Mouse (Mus musculus): Measurements from ENCODE around the gene Ipo4. TPM values are rescaled to one million over a fixed set of nuclear protein-coding genes. Genes with fewer than 3 reads are reported as not detected.

Ipo4 gene
- total RNA-seq, 2 experiments from 2014 or later: 106 to 116 TPM

GRCm38 (mm10) chr14:55634874-55635522, 759 bp downstream of the Ipo4 start:
- DNase-seq (ENCODE audit: low spot score in 2 of 2): peak; percentile 25 to 40

DNA sequence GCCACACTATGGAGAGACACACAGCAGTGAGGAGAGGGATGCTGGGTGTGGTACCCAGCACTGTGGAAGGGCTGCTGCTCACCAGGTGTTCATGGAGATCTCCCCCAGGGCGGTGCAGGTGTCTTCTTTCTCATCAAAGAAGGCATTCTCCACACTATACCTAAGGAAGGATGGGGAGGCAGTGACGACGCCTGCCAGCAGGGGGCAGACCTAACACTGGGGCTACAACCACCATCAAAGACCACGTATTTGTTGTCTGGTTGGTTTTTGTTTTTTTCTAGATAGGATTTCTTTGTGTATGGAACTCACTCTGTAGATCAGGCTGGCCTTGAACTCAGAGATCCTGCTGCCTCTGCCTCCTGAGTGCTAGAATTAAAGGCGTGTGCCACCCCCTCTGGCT, 6.4 kb downstream of the Ipo4 start:
- DNase-seq (ENCODE audit: low spot score in 2 of 2): peak; percentile 35 to 36

DNA sequence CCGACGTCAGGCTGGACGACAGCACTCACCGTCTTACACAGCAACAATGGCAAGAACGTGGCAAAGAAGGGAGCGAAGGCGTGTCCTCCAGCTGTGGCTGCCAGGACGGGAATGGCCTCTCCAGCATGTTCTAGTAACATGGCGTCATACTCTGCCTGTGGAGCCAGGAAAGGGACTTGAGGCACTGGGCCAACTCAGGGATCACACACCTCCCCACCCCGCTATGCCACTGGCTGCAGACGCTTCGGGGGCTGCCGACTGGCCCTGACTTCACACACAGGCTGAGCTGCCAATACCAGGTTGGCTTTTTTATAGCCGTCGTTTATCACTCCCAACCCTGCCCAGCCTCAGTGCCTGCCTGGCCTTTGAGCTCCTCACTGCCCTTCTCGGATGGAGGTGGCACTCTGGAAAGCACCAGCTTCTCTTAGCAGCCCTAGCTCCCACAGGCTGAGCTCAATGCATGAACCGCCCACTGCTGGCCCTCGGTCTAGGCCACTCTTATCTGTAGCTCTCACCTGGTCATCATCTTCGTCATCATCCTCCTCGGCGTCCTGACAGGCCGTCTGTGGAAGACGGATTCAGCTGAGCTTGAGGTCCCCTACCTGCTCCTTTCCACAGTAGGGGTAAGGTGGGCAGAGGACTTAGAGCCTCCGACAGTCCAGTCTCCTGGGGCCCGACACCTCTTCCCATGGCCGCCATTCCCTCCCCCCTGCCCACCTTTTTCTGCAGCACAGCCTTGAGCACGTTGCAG, 7.5 kb downstream of the Ipo4 start:
- no peak for DNase-seq (ENCODE audit: low spot score in 2 of 2)

DNA sequence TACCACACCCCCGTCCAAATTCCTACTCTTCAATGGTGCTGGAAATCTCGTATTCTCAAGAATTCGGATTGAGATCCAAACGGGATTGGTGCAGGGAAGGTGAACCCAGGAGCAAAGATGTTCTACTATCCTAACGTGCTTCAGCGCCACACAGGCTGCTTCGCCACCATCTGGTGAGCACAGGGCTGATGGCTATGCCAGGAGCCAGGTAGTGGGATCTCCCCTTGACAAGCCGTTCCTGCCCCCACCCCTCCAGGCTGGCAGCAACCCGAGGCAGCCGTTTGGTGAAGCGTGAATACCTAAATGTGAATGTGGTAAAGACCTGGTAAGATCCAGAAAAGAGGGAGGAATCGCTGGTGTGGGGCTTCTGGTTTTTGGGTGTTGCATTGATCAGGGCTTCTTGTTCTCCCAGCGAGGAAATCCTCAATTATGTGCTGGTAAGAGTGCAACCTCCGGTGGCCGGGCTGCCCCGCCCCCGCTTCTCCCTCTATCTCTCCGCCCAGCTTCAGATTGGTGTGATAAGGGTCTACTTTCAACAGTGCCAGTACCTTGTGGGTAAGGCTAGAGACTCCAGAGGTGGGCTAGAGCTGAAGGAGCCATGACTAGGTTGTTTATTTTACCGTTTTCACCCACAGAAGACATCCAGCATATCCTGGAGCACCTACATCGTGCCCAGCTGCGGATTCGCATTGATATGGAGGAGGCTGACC, 17.1 kb downstream of the Ipo4 start:
- DNase-seq (ENCODE audit: low spot score in 2 of 2): no peak

DNA sequence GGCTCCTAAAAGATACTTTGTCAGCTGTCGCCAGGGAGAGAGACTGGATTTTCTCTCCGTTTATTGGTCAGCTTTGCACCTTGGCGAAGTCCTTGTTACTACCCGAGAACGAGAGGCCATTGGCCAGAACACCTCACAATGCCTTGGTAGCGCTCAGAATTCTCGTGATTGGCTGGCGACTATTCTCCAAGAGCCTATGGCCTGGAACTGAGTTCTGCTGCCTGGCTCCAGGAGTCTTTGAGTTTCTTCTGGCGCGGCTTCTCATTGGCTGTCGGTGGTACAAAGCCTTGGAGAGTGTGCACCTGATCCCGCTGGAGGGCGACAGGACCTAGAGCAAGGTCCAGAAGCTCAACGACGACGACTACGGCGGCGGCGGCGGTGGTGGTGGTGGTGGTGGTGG, 17.9 kb downstream of the Ipo4 start, which contains the start of gene Rec8:
Gene Rec8 (plus strand): TSS at position 216 of the 400 bp plus-strand sequence.
- DNase-seq (ENCODE audit: low spot score in 2 of 2): no peak

DNA sequence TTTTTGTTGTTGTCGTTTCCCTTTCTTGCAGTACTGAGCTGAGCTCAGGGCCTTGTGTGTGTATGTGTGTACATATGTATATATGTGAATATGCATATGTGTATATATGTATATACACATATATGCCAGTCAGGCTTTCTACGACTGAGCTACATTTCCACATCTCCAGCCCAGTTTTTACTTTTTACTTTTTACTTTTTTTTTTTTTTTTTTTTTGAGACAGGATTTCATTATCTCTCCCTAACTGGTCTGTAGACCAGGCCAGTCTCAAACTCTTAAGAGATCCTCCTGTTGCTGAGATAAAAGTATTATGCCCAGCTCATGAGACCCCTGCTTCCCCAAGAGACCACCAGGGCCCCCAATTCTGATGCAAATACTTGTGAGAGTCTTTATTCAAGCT, 18.9 kb downstream of the Ipo4 start:
- DNase-seq (ENCODE audit: low spot score in 2 of 2): no peak

DNA sequence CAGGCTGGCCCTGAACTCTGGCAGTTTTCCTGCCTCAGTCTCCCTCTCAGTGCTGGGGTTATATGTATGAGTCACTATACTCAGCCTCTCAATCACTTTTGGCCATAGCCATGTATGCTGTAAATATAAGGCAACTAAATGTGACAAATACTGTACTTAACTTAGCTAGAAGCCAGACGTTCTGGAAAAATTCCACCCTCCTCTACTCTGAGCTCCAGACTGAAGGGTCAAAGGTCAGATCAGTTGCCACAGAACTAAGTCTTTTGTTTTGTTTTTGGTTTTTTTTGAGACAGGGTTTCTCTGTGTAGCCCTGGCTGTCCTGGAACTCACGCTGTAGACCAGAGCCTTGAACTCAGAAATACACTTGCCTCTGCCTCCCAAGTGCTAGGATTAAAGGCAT, 19.9 kb downstream of the Ipo4 start:
- DNase-seq (ENCODE audit: low spot score in 2 of 2): no peak

GRCm38 (mm10) chr14:55614565-55615178, 21.1 kb downstream of the Ipo4 start:
- no peak for DNase-seq (ENCODE audit: low spot score in 2 of 2)

DNA sequence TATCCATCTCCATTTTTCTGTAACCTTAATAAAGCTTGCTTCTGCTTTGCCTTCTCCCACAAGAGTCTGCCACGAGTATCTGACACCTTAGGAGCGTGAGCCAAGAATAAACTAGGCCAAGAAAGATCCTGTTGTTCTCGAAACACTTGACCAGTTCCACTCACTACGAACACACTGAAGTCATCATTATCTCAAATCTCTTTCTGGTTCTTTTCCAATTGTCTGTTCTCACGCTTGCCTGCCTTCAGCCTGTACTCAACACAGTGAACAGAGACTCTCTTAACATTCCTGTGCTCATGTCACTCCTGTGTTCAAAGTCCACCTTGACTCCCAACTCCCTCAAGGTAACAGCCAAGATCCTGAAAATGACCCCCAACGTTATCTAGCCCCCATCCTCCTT, 22.4 kb downstream of the Ipo4 start:
- no peak for DNase-seq (ENCODE audit: low spot score in 2 of 2)

DNA sequence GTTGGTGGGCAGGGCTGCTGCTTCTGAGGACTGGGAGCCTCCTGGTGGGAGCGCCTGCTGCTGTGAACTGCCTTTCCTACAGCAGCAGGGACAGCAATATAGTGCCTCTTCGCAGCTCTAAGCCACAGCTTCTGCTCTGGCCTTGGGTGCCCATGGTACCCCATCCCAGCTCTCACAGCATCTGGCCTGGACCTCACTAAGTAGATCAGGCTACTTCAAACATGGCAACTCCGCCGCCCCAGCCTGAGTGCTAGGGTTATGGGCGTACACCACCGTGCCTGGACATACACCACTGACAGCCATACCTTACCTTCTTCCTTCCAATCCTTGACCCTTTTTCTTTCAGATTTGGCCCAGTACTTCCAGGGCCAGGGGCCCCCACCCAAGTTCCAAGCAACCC, 27.4 kb downstream of the Ipo4 start:
- DNase-seq (ENCODE audit: low spot score in 2 of 2): no peak

- no peak for DNase-seq (ENCODE audit: low spot score in 2 of 2)
These were observed 29.9 kb downstream of the Ipo4 start for GRCm38 (mm10) chr14:55605743-55606459.

- no peak for DNase-seq (ENCODE audit: low spot score in 2 of 2)
These were observed 30.9 kb downstream of the Ipo4 start for GRCm38 (mm10) chr14:55604823-55605222.

- peak; percentile 84 for DNase-seq (ENCODE audit: low spot score in 2 of 2)
These were observed 31.9 kb downstream of the Ipo4 start for GRCm38 (mm10) chr14:55603633-55604576.

DNA sequence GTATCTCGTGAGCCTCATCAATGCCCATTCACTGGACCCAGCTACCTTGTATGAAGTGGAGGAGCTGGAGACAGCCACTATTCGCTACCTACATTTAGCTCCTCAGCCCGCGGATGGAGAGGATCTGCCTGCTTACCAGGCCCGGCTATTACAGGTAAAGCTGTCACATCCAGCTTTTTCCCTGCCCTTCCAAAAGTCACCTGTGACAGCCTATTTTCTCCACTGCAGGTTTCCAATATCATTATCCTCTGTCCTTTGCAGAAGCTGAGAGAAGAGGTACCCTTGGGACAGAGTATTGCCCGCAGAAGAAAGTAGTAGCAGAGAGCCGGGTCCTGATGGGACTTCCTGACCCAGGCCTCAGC, 32.5 kb downstream of the Ipo4 start, which contains the start of gene Irf9:
Gene Irf9 (plus strand): TSS at position 301 of the 362 bp plus-strand sequence.
- no peak for DNase-seq (ENCODE audit: low spot score in 2 of 2)

GRCm38 (mm10) chr14:55598521-55599390, 37.0 kb downstream of the Ipo4 start:
- no peak for DNase-seq (ENCODE audit: low spot score in 2 of 2)

DNA sequence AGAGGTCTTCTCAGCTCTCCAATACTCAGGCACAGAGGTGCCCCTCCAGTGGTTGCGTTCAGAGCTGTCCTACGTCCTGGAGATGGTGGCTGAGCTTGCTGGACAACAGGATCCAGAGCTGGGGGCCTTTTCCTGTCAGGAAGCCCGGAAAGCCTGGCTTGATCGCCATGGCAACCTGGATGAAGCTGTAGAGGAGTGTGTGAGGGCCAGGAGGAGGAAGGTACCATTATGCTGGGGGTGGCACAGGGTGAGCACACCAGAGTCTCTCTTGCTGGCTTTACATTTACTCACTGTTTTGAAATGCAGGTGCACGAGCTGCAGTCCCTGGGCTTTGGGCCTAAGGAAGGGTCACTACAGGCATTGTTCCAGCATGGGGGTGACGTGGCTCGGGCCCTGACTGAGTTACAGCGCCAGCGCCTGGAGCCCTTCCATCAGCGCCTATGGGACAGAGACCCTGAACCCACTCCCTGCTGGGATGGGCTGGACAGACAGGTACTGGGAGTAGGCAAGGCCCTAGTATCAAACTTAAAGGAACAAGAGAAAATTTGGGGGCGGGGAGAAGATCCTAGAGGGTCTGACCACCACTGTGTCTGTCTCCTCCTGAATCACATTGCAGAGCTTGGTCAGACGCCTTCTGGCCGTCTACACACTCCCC, 39.6 kb downstream of the Ipo4 start:
- peak in 1 of 2 experiments; percentile 23 for DNase-seq (ENCODE audit: low spot score in 2 of 2)

- DNase-seq (ENCODE audit: low spot score in 2 of 2): no peak
These were observed 43.5 kb downstream of the Ipo4 start for GRCm38 (mm10) chr14:55592226-55592625.

DNA sequence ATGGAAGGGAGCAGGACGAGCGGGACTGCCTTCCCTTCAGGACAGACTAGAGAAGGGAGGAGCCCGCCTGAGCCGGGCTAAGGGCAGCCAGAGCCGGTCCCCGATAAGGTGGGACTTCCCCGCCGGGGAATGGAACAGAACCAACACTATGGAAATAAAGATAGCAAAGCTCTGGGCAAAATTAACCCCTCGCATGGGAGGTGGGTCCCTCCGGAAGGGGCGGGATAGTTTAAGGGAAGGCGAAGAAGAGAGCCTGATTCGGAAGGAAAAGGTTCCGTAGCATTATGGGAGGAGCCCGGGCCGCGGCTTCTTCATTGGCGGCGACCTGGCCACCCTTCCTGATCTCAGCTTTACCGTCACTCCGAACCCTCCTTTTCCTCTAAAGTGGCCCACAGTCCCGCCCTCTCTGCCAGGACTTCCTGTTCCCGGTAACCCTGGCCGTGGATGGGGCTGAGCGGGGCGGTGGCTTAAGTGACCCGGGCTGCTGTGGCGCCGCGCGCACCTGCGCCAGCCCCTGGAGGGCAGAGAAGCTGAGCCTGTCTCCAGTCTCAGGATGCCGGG, 44.3 kb downstream of the Ipo4 start, which contains the start of gene Rnf31:
Gene Rnf31 (plus strand): TSS at position 378 of the 561 bp plus-strand sequence.
- DNase-seq (ENCODE audit: low spot score in 2 of 2): peak; percentile 91 to 94

All from left cerebral cortex, adult 18-20 months (tissue).